Mouse (Mus musculus): ENCODE measurements around the gene Cfap58. TPM values are rescaled to one million over a fixed set of nuclear protein-coding genes. Genes with fewer than 3 reads are reported as not detected.

Cfap58 gene
- total RNA-seq, 2 experiments from 2014 or later: 0.13 TPM; not detected in 1

DNA sequence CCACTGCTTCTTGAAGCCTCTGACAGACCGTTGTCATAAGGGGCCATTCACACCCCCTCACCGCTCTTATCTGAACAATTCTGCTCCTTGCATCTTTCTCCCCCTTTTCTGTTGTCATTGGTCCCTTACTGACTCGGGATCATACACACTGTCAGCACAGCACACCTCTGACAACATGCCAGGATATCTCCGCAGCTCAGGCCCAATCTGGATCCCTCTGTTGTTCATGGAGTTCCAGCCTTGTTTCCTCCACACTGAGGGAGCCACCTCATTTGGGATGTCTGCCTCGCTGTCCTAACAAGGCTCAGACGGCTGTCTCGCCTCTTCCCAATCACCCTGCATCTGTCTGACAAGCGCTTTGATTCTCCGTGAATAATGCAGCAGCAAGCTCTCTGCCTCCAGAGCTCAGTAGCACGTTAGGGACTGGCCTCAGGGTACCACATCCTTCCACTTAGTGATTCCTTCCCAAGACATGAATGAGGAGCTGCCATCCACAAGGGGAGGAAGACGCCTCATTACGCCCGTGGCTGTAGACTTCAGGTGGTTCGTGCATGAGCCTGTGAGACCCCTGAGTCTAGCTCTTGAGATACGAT, 40.7 kb downstream of the Cfap58 start:
- no peak for DNase-seq

DNA sequence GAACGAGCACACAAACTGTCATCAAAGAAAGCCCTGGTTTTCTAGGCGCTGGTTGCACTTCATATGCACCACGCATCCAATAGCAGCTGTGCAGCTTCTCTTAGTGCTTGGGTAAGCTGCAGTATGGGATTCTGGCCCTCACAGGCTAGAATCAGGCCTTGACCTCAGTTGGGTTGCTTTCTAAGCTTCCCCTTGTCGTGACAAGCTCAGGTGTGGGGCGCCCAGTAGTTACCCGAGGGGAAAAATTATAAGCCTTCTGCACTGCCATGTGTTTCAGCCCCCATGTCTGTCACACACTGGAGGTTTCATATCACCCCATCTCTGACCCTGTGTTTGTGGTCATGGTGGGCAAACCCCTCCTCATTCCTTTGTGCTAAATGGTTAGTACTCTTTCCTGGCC, 42.0 kb downstream of the Cfap58 start:
- no peak for DNase-seq

DNA sequence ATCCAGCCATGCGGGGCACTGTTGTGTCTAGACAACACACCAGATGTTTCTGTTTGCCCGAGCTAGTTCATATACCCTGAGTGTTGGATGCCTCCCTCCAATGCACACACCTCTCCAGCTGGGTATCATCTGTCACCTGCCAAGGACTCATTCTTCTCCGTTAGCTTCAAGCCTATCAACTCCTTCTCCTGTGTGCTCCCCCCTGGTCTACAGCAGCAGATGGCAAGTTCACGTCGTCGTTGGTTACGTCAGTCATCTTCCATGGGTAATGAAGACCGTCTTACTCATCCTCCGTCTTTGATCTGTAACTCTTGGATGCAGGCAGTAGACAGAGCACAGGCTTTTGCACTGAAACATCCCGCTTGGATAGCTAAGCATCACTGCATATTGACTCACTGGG, 42.8 kb downstream of the Cfap58 start:
- no peak for DNase-seq

- DNase-seq: no peak
Observed at GRCm38 (mm10) chr19:47985606-47986213, 48.2 kb downstream of the Cfap58 start.

DNA sequence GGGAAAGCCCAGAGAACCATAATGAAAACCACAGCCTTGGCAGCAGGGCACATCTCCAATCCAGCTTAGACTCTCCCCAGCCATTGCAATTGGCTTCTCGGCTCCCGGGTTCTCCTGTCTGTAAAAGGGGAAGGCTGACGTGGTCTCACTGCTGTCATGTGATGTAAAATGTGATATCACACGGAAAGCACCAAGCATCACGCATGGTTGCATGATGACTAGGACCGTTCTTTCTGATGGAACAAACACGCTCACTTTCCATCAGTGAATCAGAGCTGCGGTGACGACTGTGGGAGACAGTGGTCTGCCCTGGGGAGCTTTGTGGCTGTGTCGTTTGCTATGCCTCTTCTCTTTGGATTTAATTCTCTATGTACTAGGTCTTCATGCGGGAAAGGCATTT, 50.5 kb downstream of the Cfap58 start:
- no peak for DNase-seq

DNA sequence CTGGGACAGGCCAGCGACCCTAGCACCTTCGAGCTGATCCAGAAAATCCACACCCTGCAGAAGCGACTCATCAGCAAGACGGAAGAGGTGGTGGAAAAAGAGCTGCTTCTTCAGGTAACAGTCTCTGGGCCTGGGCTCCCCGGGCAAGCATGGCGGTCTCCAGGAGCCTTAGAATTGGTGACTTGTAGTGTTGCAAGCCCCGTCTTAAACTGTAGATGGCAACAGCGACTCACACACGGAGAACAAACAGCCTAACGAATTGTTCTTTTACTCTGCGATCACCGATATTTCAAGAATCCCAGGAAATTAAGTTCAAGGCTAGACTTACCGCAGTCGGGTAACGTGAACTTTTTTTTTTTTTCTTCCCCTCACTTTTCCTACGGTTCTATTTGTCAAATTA, 51.0 kb downstream of the Cfap58 start:
- peak; percentile 5 to 14 for DNase-seq

DNA sequence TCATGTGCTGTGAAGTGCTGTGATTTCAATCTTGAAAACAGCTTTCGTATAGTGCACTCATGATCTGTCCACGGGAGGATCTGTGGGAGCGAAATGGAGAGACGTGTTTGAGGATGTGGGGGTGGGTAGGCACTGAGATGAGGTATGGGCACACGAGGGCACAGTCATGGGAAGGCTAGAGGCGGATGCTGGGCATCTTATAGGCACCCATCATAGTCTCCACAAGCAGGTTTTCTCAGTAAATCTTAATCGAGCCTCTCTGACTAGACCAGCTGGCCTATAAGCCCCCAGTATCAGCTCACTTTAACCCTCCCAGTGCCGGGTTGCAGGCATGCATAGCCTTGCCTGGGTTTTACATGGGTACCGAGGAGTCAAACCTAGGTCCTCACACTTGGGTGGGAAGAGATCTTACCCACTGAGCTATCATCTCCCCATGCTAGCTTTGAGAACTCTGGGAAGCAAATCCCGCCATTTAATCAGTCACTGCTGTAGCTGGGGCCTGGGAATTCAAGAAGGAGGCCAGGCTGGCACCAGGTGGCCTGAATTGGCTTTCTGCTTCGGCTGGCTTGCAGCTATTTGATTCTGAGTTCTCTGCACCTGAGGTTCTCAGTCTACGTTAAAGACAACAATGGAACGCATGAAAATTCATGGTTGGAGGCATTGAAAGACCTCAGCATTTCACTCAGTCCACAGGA, 51.6 kb downstream of the Cfap58 start:
- DNase-seq: no peak

DNA sequence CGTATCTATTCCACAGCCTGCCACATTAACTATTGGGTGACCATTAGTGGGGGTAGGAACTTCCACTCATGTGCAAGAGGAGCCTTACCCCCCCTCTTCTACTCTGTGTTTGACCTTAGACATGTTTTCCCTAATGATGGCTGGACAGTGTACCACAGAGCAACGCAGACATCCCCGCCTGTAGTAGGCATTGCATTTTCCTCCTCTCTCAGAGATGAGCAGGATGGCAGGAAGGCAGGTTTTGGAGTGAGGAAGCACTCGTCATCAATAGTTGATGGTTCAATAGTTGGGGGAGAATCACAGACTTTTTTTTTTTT, 52.1 kb downstream of the Cfap58 start:
- no peak for DNase-seq

DNA sequence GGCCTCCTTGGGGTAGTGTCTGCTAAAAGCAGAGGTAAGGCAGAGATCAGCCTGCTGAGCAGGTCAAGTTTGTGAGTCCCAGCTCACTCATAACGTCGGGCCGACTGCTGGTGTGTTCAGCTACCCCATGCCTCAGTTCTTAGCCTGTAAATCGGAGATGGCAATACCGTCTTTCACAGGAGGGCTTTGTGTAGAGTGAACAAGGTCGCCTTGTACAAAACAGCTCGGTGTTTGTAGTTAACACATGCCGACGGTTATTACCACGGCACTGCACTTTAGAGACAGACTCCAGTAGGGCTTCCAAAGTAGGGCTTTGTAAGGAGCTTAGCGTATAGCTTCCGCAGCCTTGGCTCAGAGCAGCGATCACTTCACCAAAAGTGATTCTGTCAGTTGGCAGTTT, 63.8 kb downstream of the Cfap58 start:
- no peak for DNase-seq

DNA sequence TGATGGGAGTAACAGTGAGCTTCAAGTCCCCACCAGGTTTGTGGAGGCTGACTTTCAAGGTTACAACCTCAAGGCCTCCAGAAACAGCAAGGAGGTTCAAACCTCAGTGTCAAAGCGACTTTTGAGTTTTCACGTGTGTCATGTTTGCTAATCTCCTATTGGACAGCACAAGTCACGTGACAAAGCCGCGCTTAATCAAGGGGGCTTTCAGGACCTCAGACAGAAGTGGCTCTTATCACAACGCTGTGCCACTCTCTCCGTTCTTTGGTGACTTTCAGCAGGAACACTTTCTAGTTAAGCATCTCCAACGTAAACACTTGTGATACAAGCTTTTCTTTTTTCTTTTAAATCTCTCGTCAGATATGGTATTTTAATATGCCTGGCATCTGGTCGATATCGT, 64.3 kb downstream of the Cfap58 start:
- no peak for DNase-seq

DNA sequence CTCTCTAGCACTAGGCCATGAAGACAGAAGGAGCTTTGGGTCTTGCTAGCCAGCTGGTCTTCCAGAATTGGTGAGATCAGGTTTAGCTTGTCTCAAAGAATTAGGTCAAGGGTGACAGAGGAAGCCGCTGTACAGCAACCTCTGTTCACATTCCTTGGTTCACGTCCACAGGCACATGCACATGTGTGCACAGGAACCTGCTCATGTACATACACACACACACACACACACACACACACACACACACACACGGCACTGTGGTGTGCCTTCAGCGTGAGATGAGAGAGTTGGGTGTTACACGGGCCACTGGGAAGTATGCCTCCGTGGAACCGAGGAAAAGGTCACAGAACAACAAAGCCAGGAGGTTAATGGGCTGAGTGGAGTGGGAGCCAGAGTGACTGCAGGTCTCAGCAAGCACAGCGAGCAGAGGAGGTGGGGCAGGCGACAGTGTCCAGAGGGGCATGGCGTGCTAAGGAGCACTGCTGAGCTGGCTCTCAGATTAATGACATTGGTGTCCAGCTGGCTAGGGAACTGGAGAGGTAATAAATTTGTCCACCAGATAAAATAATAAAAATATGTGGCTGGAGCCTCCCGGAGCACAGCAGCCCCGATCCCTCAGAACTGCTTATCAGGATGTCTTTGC, 71.4 kb downstream of the Cfap58 start:
- no peak for DNase-seq

GRCm38 (mm10) chr19:48009586-48010331, 72.3 kb downstream of the Cfap58 start:
- DNase-seq: no peak

GRCm38 (mm10) chr19:48020103-48020502, 82.6 kb downstream of the Cfap58 start:
- no peak for DNase-seq

- no peak for DNase-seq
Observed at GRCm38 (mm10) chr19:48021435-48021834, 84.0 kb downstream of the Cfap58 start.

DNA sequence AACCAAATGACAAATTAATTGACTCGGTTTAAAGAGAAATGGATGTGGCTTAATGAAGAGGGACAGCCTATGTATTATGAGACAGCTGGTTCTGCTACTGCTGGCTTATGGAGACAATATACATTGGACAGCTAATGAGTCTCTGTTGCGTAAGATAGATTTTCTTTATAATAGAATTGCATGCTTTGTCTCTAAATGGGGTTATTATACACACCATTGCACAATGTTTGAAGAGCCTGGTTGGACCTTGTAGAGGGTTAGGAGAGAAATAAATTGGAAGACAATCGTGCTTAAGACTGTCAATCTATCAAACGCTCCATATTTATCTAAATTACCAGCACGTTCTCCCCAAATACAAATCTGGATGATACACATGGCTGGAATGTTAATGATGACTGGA, 85.3 kb downstream of the Cfap58 start:
- no peak for DNase-seq

DNA sequence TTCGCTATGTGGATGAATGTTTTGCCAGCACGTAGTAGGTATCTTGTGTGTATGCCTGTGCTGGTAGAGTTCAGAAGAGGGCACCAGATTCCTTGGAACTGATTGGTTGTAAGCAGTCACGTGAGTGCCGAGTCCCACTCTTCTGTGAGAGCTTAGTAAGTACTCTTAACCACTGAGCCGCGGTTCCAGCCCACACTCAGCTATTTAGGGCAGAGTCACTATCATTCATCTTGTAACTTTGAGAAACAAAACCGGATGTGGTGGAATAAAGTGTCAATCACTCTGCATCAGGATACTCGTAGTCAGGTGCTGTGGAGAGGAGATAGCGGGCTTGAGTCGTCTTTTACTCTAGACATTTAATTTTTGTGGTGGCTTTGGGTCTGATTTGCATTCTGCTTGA, 86.3 kb downstream of the Cfap58 start:
- no peak for DNase-seq

DNA sequence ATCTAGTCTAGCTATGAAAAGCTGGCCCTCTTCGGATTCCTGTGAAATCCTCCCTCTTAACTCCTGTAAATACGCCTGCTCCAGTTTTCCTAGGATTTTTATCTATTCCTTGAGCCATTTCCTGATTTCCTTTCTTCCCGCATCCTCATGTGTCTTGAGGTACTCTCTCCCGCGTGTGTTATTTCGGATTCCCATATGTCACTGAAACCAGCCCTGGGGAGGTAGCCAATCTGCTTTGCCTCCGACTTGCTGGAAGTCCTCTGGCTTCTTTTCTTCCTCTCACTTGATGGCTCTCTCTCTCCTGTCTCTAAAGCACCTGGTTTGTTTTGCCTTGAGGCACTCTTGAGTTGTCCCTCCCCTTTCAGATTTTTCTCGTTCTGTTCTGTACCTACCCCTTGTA, 87.9 kb downstream of the Cfap58 start:
- no peak for DNase-seq

GRCm38 (mm10) chr19:48026882-48027281, 89.4 kb downstream of the Cfap58 start:
- DNase-seq: no peak

GRCm38 (mm10) chr19:48039554-48039953, 102.1 kb downstream of the Cfap58 start:
- DNase-seq: no peak

DNA sequence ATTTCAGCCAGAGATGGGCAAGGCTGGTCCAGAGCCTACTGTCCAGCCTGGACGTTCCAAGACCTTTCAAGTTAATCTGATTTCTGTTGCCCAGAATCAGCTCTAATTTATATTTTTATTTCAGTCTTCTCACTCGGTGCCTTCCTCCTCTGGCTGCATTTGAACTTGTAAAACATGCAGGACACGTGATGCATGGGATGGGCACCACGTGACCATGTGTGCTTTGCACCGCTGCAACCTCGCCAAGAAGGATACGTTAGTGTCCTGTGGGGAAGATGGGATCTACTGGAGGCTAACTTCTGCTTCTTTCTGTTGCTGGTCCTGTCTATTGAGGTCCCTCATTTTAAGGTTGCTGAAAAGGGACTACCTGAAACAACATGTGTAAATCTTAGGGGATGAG, 109.8 kb downstream of the Cfap58 start:
- no peak for DNase-seq

GRCm38 (mm10) chr19:48049361-48049760, 111.9 kb downstream of the Cfap58 start:
- no peak for DNase-seq

- DNase-seq: no peak
Observed at GRCm38 (mm10) chr19:48063289-48063688, 125.8 kb downstream of the Cfap58 start.

DNA sequence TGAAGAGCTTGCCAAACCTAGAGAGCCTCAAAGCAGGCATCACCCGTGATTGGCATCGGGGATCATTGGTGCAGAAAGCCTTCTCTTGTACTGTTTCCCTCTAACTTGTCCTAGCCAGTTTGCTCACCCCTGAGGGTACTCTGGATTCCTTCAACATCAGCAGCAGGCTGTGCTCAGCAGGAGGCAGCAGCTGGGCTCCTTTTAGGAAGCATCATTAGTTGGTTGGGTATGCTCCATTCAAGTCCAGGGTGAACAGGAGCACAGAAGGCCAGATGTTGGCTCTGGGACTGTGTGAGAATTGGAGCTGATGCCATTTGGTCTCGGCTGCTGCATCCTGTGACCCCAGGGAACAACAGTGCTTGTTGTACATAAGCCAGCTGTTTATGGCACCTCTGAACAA, 142.2 kb downstream of the Cfap58 start:
- DNase-seq: no peak

All from adrenal gland, postnatal 36 days (tissue).